Mouse (Mus musculus): Measurements from ENCODE around the gene Ppp1r3d. TPM values are rescaled to one million over a fixed set of nuclear protein-coding genes. Genes with fewer than 3 reads are reported as not detected.

The Ppp1r3d gene
- polyA plus RNA-seq, 1 experiment = 4.1 TPM

DNA sequence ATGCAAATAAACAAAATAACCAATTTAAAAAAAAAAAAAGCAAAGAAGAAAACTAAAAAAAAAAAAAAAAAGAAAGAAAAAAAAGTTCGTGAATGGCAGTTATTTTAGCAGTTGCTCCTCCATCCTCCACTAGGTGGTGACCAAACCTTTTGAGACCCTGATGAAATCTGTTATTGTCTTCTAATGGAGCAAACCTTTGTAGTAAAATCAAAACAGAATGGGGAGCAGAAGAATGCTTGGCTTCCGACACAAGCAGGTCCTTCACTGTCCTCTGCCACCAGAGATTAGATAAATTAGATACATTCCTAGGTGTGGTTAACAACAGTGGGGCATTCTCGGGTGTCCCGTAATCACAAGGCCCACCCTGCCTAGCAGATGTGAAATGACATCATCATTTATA, 12.0 kb upstream of the Ppp1r3d start:
- no peaks in the 10 kb centered on the region for H3K4me1 ChIP-seq (ENCODE audit: control insufficient read depth, insufficient read depth, low read length)
- 49% methylated on average over 4 of the region's 4 CpGs for WGBS
- no peaks in the 10 kb centered on the region for H3K27me3 ChIP-seq (ENCODE audit: control insufficient read depth, insufficient read depth, low read length)
- no peak overlapping the region for H3K27ac ChIP-seq (ENCODE audit: insufficient read depth, low read length)
- TF ChIP-seq POLR2A (IDR thresholded peaks at IDR 0.05; ENCODE audit: borderline replicate concordance, insufficient read depth, low read length) = no peak
- TF ChIP-seq CTCF (IDR thresholded peaks at IDR 0.05; ENCODE audit: borderline replicate concordance, insufficient read depth, low read depth, low read length) = peak; percentile 9; the same call in 1 of the 2 replicates
- DNase-seq = no peak
- no peak overlapping the region for H3K4me3 ChIP-seq (replicated peaks; ENCODE audit: insufficient read depth, low read depth, low read length)

DNA sequence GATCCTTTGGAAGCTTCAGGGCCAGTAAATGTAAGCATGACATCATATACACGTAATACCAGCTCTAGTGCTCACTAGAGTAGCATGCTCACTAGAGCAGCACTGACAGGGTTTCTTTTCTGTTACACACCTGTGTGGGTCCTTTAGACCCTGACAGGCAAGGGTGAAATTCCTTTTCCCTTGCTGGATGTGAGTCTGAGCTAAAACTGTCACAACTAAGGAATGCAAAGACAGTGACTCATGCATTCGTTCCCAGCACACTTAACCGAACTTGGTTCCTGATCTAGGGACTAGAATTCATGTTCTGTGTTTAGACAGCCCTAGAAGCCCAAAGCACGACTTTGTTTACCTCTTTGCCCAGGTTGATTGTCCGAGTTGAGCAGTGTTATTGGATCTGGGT, 9.0 kb upstream of the Ppp1r3d start:
- no peak overlapping the region for H3K27ac ChIP-seq (ENCODE audit: insufficient read depth, low read length)
- no peak for DNase-seq
- 82% methylated on average over 5 of the region's 5 CpGs for WGBS
- TF ChIP-seq POLR2A (IDR thresholded peaks at IDR 0.05; ENCODE audit: borderline replicate concordance, insufficient read depth, low read length) = no peak
- no peak for TF ChIP-seq CTCF (IDR thresholded peaks at IDR 0.05; ENCODE audit: borderline replicate concordance, insufficient read depth, low read depth, low read length)
- no peaks in the 10 kb centered on the region for H3K4me1 ChIP-seq (ENCODE audit: control insufficient read depth, insufficient read depth, low read length)
- H3K27me3 ChIP-seq (ENCODE audit: control insufficient read depth, insufficient read depth, low read length) = no peaks in the 10 kb centered on the region
- H3K4me3 ChIP-seq (replicated peaks; ENCODE audit: insufficient read depth, low read depth, low read length) = no peak overlapping the region

DNA sequence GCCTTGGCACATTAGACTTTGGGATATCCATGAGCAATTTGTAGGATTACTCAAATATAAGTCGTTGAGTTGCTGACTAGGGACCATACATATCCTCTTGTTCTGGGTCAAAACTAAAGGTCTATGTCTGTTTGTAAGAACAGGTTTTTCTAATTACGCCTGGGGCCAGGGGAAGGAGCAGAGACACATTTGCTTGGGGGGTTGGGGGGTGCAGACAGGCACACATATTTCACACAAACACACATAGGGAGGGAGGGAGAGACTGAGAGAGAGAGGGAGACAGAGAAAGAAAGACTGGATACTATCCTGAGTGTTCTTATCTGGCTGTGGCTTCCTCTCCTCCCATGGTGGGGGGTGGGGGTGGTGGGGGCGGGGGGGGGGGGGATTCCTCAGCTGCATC, 7.9 kb upstream of the Ppp1r3d start:
- no peak for DNase-seq
- Histone ChIP-seq H3K4me1 (ENCODE audit: control insufficient read depth, insufficient read depth, low read length) (no peaks in the 10 kb centered on the region), H3K4me3 (replicated peaks; ENCODE audit: insufficient read depth, low read depth, low read length) (no peak overlapping the region), H3K27ac (ENCODE audit: insufficient read depth, low read length) (no peak overlapping the region), H3K27me3 (ENCODE audit: control insufficient read depth, insufficient read depth, low read length) (no peaks in the 10 kb centered on the region)
- 52% methylated on average over 3 of the region's 3 CpGs for WGBS
- TF ChIP-seq POLR2A (IDR thresholded peaks at IDR 0.05; ENCODE audit: borderline replicate concordance, insufficient read depth, low read length) = no peak
- TF ChIP-seq CTCF (IDR thresholded peaks at IDR 0.05; ENCODE audit: borderline replicate concordance, insufficient read depth, low read depth, low read length) = no peak

- no peak overlapping the region for H3K27ac ChIP-seq (ENCODE audit: insufficient read depth, low read length)
- TF ChIP-seq CTCF (IDR thresholded peaks at IDR 0.05; ENCODE audit: borderline replicate concordance, insufficient read depth, low read depth, low read length) = no peak
- TF ChIP-seq POLR2A (IDR thresholded peaks at IDR 0.05; ENCODE audit: borderline replicate concordance, insufficient read depth, low read length) = no peak
- WGBS = 75% methylated on average over 6 of the region's 6 CpGs
- no peak overlapping the region for H3K4me3 ChIP-seq (replicated peaks; ENCODE audit: insufficient read depth, low read depth, low read length)
- no peaks in the 10 kb centered on the region for H3K4me1 ChIP-seq (ENCODE audit: control insufficient read depth, insufficient read depth, low read length)
- no peaks in the 10 kb centered on the region for H3K27me3 ChIP-seq (ENCODE audit: control insufficient read depth, insufficient read depth, low read length)
- DNase-seq = no peak
Observed at GRCm38 (mm10) chr2:178421603-178422002, 7.3 kb upstream of the Ppp1r3d start.

GRCm38 (mm10) chr2:178420576-178420975, 6.3 kb upstream of the Ppp1r3d start:
- Histone ChIP-seq H3K4me1 (ENCODE audit: control insufficient read depth, insufficient read depth, low read length) (no peaks in the 10 kb centered on the region), H3K27ac (ENCODE audit: insufficient read depth, low read length) (no peak overlapping the region), H3K4me3 (replicated peaks; ENCODE audit: insufficient read depth, low read depth, low read length) (no peak overlapping the region), H3K27me3 (ENCODE audit: control insufficient read depth, insufficient read depth, low read length) (no peaks in the 10 kb centered on the region)
- WGBS = 87% methylated on average over 9 of the region's 9 CpGs
- TF ChIP-seq CTCF (IDR thresholded peaks at IDR 0.05; ENCODE audit: borderline replicate concordance, insufficient read depth, low read depth, low read length) (no peak), POLR2A (IDR thresholded peaks at IDR 0.05; ENCODE audit: borderline replicate concordance, insufficient read depth, low read length) (no peak)
- no peak for DNase-seq

GRCm38 (mm10) chr2:178416970-178417369, 2.7 kb upstream of the Ppp1r3d start:
- DNase-seq = no peak

GRCm38 (mm10) chr2:178416427-178416826, 2.2 kb upstream of the Ppp1r3d start:
- WGBS = 80% methylated on average over 13 of the region's 13 CpGs

More at GRCm38 (mm10) chr2:178416970-178417369, 2.7 kb upstream of the Ppp1r3d start:
- WGBS = 66% methylated on average over 4 of the region's 4 CpGs
- no peak overlapping the region for H3K27ac ChIP-seq (ENCODE audit: insufficient read depth, low read length)
- TF ChIP-seq POLR2A (IDR thresholded peaks at IDR 0.05; ENCODE audit: borderline replicate concordance, insufficient read depth, low read length) = no peak
- no peak for TF ChIP-seq CTCF (IDR thresholded peaks at IDR 0.05; ENCODE audit: borderline replicate concordance, insufficient read depth, low read depth, low read length)
- H3K4me3 ChIP-seq (replicated peaks; ENCODE audit: insufficient read depth, low read depth, low read length) = no peak overlapping the region
- no peaks in the 10 kb centered on the region for H3K27me3 ChIP-seq (ENCODE audit: control insufficient read depth, insufficient read depth, low read length)
- peaks cover 6% of the 10 kb centered on the region for H3K4me1 ChIP-seq (ENCODE audit: control insufficient read depth, insufficient read depth, low read length)

DNA sequence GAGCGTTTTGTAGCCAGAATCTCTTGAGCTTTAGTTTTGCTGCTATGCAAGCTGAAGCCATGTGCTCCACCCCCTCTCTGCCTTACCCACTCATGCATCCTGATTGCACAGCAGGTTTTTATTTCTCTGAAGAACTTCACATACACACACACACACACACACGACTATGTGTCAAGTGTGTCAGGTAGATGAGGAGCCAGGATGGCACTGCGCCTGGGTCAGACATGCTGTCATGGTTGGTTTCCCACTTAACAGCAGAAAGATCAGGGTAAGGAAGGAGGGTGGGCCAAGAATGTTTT, 827 bp upstream of the Ppp1r3d start:
- no peak for DNase-seq
- H3K4me1 ChIP-seq (ENCODE audit: control insufficient read depth, insufficient read depth, low read length) = peaks cover 6% of the 10 kb centered on the region
- TF ChIP-seq POLR2A (IDR thresholded peaks at IDR 0.05; ENCODE audit: borderline replicate concordance, insufficient read depth, low read length) (no peak), CTCF (IDR thresholded peaks at IDR 0.05; ENCODE audit: borderline replicate concordance, insufficient read depth, low read depth, low read length) (no peak)
- H3K4me3 ChIP-seq (replicated peaks; ENCODE audit: insufficient read depth, low read depth, low read length) = peak overlapping the region; percentile 87
- 11% methylated on average over 3 of the region's 3 CpGs for WGBS
- no peaks in the 10 kb centered on the region for H3K27me3 ChIP-seq (ENCODE audit: control insufficient read depth, insufficient read depth, low read length)
- H3K27ac ChIP-seq (ENCODE audit: insufficient read depth, low read length) = no peak overlapping the region

More at GRCm38 (mm10) chr2:178416427-178416826, 2.2 kb upstream of the Ppp1r3d start:
- no peak overlapping the region for H3K27ac ChIP-seq (ENCODE audit: insufficient read depth, low read length)
- H3K27me3 ChIP-seq (ENCODE audit: control insufficient read depth, insufficient read depth, low read length) = no peaks in the 10 kb centered on the region
- no peak for TF ChIP-seq CTCF (IDR thresholded peaks at IDR 0.05; ENCODE audit: borderline replicate concordance, insufficient read depth, low read depth, low read length)
- TF ChIP-seq POLR2A (IDR thresholded peaks at IDR 0.05; ENCODE audit: borderline replicate concordance, insufficient read depth, low read length) = no peak
- DNase-seq = no peak
- no peak overlapping the region for H3K4me3 ChIP-seq (replicated peaks; ENCODE audit: insufficient read depth, low read depth, low read length)
- peaks cover 6% of the 10 kb centered on the region for H3K4me1 ChIP-seq (ENCODE audit: control insufficient read depth, insufficient read depth, low read length)
